Mouse (Mus musculus) kidney, adult 2 months (tissue): ENCODE results near the gene Srd5a1.

Source experiments
- CTCF ChIP-seq: fragments of 200-500 bp; conservative IDR thresholded peaks from 2 replicates; pipeline ENCODE4 v1.5.1; 2011; ENCODE audit warnings: low read depth, mild to moderate bottlenecking, control low read depth, low read length, moderate library complexity, mixed read lengths; ENCODE audit not compliant: insufficient read depth, insufficient read length
- POLR2A ChIP-seq: fragments of 200-500 bp; IDR thresholded peaks from one replicate; pipeline ENCODE4 v1.6.1; 2011; ENCODE audit warnings: low read depth, low read length, control low read depth

GRCm38 (mm10) chr13:69577181-69577834, 33.9 kb downstream of the Srd5a1 start:
- TF ChIP-seq POLR2A (no peak), CTCF (no peak)
